Mouse (Mus musculus) heart, adult 8-10 months (tissue): ENCODE results near the gene Cox5a. TPM values are rescaled to one million over a fixed set of nuclear protein-coding genes. Genes with fewer than 3 reads are reported as not detected.

Source experiments
- DNase-seq: peaks from one replicate; pipeline ENCODE4 v3.0.0; 2022; ENCODE audit warnings: low spot score
- total RNA-seq, 4 experiments: library from RNA; stranded (reverse); gene quantifications; 2 replicates each; pipeline ENCODE4 v1.2.4; 2022

Cox5a gene
- total RNA-seq, 4 experiments from 2014 or later = 2,249 to 2,640 (median 2,421) TPM

DNA sequence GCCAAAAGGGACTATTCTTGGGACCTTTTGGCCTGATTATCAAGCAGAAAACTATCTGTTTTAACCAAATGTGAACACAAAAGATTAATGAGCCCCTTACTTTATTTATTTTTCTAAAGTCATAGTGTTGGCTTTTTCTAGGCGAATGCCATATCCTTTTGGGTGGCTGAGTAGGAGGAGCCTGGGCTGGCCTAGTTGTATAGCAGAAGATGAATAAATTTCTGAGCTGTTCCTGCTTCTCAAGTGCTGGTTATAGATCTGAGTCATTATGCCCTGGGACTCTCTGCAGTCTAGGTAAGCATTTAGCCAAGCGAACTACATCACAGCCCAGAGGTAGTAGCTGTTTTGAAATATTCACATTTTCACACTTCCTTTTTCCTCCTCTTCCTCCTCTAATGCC lies 4.4 kb downstream of the Cox5a start:
- no peak for DNase-seq

DNA sequence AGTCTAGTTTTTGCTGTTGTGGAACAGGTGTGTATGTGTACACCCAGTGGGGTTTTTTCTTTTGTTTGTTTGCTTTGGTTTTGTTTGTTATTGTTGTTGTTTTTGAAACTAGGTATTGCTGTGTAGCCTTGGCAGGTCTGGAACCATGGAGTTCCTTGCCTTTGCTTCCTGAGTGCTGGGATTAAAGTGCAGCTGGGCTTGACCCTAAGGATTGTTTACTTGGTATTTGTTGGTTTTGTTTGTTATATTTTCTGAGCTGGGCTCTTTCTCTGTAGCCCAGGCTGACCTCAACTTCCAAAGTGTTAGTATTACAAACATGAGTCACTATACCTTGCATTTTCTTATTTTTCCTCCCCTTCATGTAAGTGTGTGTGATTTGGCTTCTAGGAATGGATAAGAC lies 5.4 kb downstream of the Cox5a start:
- DNase-seq = no peak

DNA sequence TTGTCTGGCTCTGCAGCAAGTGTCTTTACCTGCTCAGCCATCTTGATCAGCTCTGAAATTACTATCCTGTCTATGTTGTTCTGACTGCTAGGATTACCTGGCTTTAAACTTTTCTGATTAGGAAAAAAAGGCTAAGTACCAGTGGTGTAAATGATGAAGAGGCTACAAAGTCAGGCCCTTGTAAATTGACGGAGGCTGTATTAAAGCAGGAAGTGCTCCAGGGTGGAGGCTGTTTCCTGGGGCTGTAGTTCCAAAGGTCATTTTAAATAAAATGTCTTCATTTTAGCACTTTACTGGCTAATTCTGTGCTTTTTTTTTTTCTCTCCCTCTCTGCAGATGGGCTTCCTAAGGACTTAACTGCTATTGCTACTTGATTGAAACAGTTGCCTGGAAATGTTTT lies 10.9 kb downstream of the Cox5a start:
- DNase-seq = no peak

DNA sequence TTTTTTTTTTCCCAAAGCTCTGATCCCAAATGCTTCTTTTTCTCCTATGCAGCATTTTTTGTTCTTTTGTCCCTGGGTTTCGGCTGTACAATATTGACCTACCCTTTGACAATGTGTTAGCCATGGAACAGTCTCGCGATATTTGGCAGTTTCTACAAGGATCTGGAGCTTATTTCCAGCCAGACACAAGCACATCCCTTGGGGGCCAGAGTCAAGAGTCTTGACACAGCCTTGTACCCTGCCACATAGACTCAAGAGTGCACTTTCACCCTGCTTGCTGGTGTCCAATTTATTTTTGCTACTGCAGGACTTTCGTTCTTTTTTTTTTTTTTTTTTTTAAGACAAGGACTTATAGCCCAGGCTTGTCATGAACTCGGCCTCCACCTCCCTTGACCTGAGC lies 15.3 kb downstream of the Cox5a start:
- no peak for DNase-seq

DNA sequence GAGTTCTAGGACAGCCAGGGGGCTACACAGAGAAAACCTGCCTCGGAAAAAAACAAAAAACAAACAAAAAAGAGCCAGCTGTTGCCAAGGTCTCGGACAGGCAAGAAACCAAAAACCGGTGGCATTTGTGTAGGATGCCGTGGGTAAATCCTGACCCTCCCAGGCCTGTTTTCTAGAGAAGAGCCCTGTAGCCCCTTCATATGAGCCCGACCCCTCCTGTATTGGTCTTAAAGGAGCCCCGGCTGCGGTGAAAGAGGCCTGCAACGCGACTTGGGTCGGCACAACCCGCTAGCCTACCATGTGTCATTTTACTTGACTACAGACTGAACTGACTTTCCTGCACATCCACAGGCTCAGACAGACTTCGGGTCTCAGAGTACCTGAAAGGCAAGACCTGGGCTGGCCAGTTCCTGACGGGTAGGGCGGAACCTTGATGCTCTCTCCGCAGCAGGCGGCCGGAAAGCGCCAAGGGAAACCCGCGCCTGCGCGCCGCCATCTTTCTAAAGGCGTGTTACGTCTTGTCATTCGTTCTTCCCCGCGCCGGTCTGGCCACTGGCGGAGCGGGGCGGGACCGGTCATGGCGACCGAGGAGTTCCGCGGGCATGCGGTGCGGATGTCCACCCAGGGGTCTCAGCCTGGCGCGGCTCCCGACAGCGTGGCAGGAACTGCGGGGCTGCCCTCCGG lies 16.1 kb downstream of the Cox5a start, which contains the start of gene Fam219b:
TSS of gene Fam219b (plus strand) at position 485 of the 684 bp plus-strand sequence.
- DNase-seq = peak; percentile 91

DNA sequence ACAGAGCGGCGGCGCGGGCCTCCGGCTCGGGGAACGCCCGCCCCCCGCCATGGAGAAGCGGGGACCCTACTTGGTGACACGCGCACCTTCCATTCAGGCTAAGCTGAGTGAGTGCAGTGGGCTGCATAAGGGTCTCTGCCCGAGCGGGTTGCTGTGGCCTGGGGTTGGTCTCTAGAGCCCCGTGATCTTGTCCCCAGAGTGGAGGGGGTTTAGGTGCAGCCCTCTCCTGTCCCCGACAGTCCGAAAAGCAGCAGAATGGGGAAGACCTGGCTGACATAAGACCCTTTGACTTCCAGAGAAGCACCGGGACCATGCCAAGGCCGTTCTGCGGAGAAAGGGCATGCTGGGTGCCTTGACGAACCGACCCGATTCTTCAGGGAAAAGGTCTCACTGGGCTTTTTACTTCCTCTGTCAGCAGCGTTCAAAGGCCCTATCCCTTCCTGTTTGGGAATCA lies 16.7 kb downstream of the Cox5a start:
- DNase-seq = no peak

DNA sequence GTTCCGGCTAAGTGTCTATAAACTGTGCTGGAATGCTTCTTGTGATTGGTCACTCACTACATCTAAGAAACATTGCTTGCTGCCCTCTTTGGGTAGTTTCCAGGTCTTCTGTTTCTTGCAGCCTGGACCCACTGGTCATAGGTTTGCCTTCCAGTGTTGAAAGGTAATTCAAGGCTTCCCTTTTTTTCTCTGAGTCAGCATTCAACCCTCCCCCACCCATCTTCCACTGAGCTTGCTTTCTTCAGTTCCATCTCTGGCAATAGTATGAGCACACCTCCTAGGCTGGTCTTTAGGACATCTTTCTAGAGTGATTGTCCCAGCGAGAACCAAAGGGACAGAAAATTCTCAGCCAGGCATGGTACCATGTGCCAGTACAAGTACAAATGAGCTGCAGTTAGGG lies 18.5 kb downstream of the Cox5a start:
- DNase-seq = no peak

DNA sequence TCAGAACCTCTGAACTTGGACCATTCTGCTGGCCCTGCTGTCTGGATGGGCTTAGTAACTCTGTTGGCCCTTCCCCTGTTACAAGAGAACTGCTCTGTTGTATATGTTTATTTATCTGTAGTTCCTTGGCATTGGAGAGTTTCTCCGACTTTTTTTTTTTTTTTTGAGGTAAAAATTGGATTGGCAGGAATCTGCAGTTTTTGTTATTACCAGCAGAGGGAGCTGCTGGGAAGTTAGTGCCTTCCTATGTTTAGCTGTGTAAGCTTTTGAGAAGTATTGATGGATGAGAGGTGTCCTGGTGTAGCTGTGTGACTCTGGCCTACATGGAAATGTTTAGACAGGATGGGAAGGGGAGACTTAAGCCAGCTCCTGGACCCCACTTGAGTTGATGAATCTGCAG lies 20.2 kb downstream of the Cox5a start:
- no peak for DNase-seq

DNA sequence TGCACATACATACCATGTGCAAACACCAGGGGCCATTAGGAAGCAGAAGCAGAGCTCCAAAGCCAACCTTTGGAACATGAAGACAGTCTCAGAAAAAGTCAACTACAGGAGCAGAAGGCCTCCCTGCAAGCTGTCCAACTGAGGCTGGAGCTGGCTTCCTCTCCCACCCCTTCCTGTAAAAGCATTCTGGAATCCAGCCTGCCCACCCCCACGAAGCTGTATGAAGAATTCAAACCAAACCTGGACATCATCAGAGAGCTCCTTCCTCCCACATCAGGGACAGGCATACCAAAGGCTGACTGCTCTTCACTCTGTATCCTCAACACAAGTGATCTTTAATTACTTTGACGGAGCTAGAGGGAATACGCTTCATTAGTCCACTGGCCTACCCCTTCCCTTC lies 22.9 kb downstream of the Cox5a start:
- DNase-seq = no peak

DNA sequence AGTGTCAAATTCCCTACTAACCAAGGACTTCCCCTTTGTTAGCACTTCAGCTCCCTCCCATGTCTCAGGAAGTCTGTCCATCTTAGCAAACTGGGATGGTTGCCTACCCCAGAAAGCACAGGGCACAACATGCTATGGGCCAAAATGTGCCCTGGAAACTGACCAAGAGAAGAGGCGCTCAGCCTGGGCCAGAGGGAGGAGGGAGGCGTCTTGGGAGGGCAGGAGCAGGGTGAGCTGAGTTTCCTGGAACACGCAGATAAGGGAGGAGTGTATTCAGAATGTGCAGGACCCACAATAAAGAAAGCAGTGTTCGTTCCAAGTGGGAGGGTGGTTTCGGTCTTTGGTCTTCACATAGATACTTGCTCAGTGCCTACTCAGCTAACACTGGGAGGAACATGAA lies 26.2 kb downstream of the Cox5a start:
- DNase-seq = peak; percentile 65

DNA sequence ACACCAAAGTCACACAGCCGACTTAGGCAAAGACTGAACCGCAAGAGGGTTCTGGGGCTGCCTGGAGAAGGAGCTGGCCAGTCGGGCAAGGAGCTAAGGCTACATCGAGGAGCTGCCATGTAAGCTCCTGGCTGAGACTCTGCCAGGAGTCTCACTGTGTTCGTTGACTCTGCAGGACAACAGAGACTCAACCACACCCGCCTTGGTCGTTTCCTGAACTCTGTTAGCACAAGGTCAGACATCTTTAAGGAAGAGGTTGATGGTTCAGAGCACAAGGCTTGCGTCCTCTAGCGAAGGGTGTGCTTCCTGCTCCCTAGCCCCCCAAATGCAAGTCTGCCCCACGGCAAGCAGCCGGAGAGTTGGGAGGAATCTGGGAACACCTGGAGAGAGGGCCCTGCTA lies 26.8 kb downstream of the Cox5a start:
- no peak for DNase-seq

DNA sequence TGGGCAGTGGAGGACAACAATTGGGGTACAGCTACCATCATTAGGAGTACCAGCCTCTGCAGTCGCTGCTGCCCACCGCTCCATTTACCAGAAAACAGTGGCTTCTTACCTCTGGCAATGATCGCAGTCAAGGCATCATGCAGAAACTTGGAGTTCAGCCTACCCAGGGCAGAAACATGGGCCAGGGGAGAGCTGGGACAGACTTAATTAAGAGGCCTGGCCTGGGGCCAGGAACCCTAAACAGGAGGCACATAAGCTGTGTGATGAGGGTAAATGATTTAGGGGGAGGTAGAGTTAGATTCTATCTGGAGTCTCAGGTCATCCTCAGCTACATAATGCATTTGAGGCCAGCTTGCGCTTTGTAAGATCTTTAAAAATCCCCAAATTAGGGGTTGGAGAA lies 28.1 kb downstream of the Cox5a start:
- DNase-seq = no peak

DNA sequence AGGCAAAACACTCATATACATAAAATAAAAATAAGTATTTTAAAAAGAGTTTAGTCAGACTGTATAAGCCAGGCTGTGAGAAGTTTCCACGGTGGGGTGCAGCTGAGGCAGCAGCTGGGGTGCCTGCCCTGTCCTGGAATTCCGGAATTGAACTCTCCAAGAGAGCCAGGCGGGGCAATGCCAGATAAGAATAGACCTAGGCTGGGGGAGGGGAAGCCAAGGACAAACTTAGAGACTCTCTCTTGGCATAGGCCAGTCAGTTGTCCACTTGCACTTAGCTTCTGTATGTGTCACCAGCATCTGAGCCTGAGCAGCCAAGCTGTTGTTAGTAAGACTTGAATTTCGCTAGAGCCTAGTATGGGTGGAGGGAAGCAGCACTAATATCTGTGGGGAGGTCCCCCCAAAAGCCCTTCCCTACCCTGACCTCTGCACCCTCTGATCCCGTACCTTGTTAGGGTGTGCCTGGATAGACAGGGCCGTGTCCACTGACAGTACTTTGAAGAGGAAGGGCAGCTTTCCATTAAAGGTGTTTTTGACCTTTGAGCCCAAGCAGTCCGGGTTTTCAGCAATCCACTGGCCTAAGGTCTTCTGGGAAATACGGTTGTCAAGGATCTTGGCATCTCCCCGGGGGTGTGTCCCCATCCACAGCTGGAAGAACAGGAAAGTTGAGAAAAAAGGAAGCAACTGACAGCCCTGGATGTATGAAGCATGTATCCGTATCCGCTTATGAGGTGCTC lies 29.2 kb downstream of the Cox5a start:
- peak; percentile 68 for DNase-seq

DNA sequence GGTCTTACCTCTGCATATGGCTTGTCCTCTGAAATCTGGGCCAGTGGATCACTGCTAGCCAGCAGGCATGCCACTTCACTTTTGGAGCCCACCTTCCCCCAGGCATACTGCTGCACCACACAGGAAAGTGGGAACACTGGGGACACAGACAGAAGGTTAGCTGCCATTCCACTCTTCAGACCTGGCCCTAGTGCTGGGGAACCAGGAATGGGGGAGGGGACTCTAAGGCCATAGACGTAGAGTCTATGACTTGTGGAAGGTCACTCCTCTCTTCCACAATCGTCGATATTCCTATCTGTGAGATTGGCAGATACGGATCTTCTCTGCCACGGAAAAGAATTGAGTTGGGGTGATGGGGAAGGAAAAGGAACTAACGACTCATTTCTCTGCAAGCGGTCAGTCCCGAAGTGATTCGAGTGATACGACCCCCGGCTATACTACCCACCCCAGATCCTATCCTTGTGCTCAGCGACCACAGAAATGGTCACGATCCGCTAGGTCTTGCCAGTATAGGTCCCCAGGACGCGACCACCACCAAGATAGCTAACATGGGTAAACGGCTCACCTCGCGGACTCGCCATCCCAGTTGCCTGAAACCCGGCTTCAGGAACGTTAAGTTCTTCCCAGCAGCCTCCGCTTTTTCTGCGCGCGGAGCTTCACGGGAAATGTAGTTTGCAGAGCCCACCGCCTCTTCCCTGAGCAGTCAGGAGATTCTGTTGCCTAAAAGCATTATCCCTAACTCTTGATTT lies 31.2 kb downstream of the Cox5a start, which contains the start of gene Mpi:
TSS of gene Mpi (minus strand) at position 625 of the 749 bp plus-strand sequence.
- DNase-seq = peak; percentile 63

DNA sequence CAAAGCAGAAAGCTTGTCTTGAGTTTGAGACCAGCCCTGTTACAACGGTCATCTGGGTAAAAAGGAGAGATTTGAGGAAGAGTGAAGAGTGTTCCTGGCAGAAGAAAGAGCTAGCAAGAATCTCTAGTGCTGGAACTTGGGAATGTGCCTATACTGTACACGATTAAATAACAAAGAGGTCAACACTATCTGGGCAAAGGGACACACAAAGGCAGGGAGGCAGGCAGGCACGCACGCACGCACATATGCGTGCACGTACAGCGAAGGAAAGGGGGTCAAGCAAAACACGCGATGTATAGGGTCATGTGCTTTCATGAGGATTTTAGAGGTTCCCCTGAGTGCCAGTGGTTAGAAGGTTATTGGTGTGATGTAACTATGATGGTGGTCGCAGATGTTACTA lies 32.0 kb downstream of the Cox5a start:
- DNase-seq = no peak

DNA sequence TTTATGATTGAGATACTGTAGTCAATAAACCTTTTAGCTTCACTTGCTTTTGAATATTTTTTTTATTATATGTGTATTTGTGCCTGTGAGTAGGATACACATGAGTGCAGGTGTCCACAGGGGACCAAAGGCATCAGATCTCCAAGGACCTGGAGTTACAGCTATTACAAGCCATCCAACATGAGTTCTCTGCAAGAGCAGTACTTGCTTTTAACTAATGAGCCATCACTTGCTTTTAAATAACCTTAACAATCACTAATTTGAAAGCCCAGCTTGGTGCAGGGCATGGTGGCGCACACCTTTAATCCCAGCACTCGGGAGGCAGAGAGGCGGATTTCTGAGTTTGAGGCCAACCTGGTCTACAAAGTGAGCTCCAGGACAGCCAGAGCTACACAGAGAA lies 33.7 kb downstream of the Cox5a start:
- DNase-seq = no peak

DNA sequence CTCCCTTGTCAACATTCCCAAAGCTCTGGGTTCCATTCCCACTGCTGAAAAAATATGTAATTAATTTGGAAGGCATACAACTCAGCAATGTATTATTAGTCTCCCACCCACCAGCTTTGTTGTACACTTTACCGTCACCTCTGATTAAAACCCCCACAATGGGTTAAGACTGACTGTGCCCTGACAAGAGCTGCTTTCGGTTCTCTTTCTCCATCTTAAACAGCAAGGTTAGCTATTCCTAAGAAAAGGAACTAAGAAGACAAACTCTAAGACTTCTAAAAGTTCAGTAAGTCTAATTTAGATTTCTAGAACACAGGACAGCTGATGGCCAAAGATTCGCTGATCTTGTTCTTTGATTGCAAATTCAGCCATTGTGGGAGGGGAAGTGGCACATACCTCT lies 36.1 kb downstream of the Cox5a start:
- DNase-seq = no peak

DNA sequence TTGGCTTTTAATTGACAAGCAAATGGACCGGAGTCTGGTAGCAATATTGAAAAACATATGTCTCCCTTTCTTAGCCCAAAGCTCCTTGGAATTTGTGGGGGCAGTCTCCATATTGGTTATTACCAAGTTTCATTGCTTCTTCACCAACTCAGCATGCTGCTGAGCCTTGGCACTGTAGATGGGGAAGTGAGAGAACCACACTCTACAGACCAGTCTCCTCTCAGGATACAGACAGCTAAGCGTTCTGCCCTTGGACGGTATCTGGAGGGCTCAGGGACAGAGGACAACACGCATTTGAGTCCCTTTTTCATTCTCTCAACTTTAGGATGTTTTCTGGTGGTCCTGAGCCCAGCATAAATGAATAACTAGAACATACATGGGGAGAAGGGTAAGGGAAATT lies 37.6 kb downstream of the Cox5a start:
- DNase-seq = no peak

DNA sequence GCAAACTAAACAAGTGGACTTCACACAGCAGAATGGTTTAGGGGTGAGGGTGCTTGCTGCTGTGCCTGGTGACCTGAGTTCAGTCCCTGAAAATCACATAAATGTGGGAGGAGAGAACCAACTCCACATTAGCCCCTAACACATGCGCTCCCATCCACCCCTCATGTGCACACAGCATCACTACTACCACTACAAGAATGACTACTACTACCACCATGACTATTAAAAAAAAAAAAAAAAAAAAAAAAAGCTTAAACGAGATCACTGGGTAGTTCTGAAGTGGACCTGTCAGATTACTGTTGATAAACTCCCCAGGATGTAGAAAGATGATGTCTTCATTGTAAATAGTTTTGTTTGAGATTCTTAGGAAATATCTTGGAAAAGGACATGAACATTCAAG lies 38.5 kb downstream of the Cox5a start:
- DNase-seq = no peak

DNA sequence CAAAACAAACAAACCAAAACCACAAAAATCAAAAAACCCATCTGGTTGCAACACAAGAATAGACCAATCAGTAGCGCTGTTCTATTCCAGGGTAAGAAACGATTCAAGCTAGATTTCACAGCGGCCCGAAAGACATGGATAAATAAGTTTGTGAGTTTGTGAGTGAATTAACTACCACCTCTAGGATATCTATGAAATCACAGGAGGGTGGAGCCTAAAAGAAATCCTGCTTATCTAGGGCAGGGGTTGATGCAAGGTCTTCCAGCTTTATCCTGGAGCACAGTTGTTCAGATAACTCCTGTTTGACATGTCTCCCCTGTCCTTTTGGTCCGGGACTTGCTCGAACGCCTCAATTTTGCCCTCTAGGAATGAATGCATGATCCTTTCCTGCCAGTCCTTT lies 39.2 kb downstream of the Cox5a start:
- no peak for DNase-seq

DNA sequence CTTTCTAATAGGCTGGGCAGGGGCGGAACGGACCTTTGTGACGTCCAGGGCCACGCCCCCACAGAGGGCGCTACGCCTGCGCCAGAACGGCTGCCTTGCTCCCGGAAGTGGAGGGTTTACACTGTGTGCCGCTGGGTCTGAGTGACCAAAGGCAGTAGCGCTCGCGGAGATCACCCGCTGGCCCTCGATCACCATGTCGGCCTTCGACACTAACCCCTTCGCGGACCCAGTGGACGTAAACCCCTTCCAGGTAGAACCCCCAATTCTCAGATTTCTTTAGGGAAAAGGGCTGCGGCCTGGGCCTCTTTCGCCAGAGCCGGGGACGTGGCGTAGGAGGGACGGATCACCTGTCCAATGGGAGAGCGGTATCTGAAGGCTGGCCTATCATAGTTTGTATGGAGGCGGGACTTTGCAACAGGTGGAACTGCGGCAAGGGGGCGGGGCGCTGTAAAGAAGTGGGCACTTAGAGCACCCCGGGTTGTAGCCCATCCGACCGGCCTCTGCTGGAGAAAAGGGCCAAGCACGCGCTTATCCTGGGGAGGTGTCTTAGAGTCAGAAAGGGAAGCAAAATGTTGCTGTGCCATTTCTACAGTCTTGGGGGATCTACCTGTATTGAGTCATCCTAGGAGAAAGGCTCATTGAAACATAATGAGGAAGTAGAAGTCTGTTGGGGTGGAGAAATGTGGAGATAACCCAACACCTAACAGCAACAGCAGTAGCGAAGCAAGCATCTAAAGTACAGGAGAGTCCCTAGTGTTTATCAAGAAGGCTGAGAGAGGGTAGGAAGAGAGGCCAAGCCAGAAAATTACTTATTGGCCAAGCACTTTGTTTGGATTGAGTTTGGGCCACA lies 40.0 kb downstream of the Cox5a start, which contains the start of gene Scamp2:
TSS of gene Scamp2 (plus strand) at position 83 of the 850 bp plus-strand sequence.
- peak; percentile 94 for DNase-seq
